In genomic region chr14:7826151-7826937, GRCm38 (mm10) we compare ENCODE assay signal across 8 mouse cellular contexts. TPM values are rescaled to one million over a fixed set of nuclear protein-coding genes. Genes with fewer than 3 reads are reported as not detected.
DNase-seq lines count a peak whose midpoint lies in the region; ATAC-seq and TF ChIP-seq lines count a peak whose summit lies in the region.

No protein-coding gene starts in this region.

- peak; percentile 38 for DNase-seq in lung, adult 2 months
- DNase-seq in lung, postnatal 10 days = no peak
- no peak for DNase-seq in intestine, embryonic 14.5 days (ENCODE audit: low spot score)
- peak; percentile 10 to 22 (median 17) for DNase-seq in liver, embryonic 14.5 days (ENCODE audit: low read depth in 3 of 3, low spot score in 3 of 3)
- no peak for DNase-seq in thymus, postnatal 0 days (ENCODE audit: low spot score)
- no peak for DNase-seq in adipocyte (ENCODE audit: low spot score)
- no peak for DNase-seq in left cerebral cortex, postnatal 36 days (ENCODE audit: low spot score in 2 of 2)

- H3K27me3 ChIP-seq in forebrain, embryonic 15.5 days = no peaks in the 10 kb centered on the region
- H3K27me3 ChIP-seq in intestine, embryonic 14.5 days (replicated peaks; ENCODE audit: control insufficient read depth, insufficient read depth, low read length) = no peaks in the 10 kb centered on the region
- H3K27me3 ChIP-seq in liver, embryonic 14.5 days (ENCODE audit: control insufficient read depth, insufficient read depth, low read length) = no peaks in the 10 kb centered on the region

- TF ChIP-seq POLR2A in lung, adult 2 months (IDR thresholded peaks at IDR 0.05; ENCODE audit: borderline replicate concordance, extremely low read depth, low read depth, low read length) = no peak

- intact Hi-C loops in left cerebral cortex, postnatal 36 days (cut with DNase I) = no loop called here

- peaks cover 35% of the 10 kb centered on the region for H3K4me1 ChIP-seq in lung, adult 2 months (ENCODE audit: control insufficient read depth, insufficient read depth, low read length)
- peaks cover 37% of the 10 kb centered on the region for H3K4me1 ChIP-seq in forebrain, embryonic 15.5 days
- peaks cover 28% of the 10 kb centered on the region for H3K4me1 ChIP-seq in intestine, embryonic 14.5 days (replicated peaks; ENCODE audit: control insufficient read depth, insufficient read depth, low read length)
- peaks cover 0 to 34% of the 10 kb centered on the region in 2 experiments; a peak in 2 of 4 replicates for H3K4me1 ChIP-seq in liver, embryonic 14.5 days (replicated peaks; ENCODE audit: control insufficient read depth in 2 of 2, insufficient read depth in 2 of 2, low read length in 1 of 2)

- no peak overlapping the region for H3K9ac ChIP-seq in forebrain, embryonic 15.5 days (replicated peaks)
- H3K9ac ChIP-seq in intestine, embryonic 14.5 days (ENCODE audit: low read length) = no peak overlapping the region
- no peak overlapping the region for H3K9ac ChIP-seq in liver, embryonic 14.5 days (replicated peaks)

- 26% methylated on average over 10 of the region's 10 CpGs for WGBS in lung, adult 2 months
- WGBS in forebrain, embryonic 15.5 days = 19% methylated on average over 10 of the region's 10 CpGs
- 51% methylated on average over 10 of the region's 10 CpGs for WGBS in intestine, embryonic 14.5 days
- 28% methylated on average over 10 of the region's 10 CpGs for WGBS in liver, embryonic 14.5 days (ENCODE audit: insufficient replicate concordance)

- ATAC-seq in forebrain, embryonic 15.5 days (replicated peaks) = peak; percentile 85
- ATAC-seq in intestine, embryonic 14.5 days (replicated peaks; ENCODE audit: low FRiP score, low TSS enrichment, low read depth) = peak; percentile 40
- ATAC-seq in liver, embryonic 14.5 days (ENCODE audit: insufficient read depth) = peak; percentile 68

- no peaks in the 10 kb centered on the region for H3K9me3 ChIP-seq in forebrain, embryonic 15.5 days
- H3K9me3 ChIP-seq in intestine, embryonic 14.5 days (ENCODE audit: control insufficient read depth, low read length) = no peaks in the 10 kb centered on the region
- no peaks in the 10 kb centered on the region for H3K9me3 ChIP-seq in liver, embryonic 14.5 days (ENCODE audit: control insufficient read depth, low read length)

- H3K27ac ChIP-seq in forebrain, embryonic 15.5 days (replicated peaks) = peak overlapping the region; percentile 70
- H3K27ac ChIP-seq in intestine, embryonic 14.5 days (ENCODE audit: low read depth) = peak overlapping the region; percentile 58
- H3K27ac ChIP-seq in liver, embryonic 14.5 days = no peak overlapping the region

- no peak for TF ChIP-seq EP300 in liver, embryonic 14.5 days (IDR thresholded peaks at IDR 0.05; ENCODE audit: low read depth)

- no peak overlapping the region for H3K4me2 ChIP-seq in forebrain, embryonic 15.5 days (replicated peaks)
- peak overlapping the region; percentile 11; the same call in 1 of the 2 replicates for H3K4me2 ChIP-seq in intestine, embryonic 14.5 days (ENCODE audit: low read length)
- peak overlapping the region; percentile 11 for H3K4me2 ChIP-seq in liver, embryonic 14.5 days (ENCODE audit: low read depth)

- H3K36me3 ChIP-seq in forebrain, embryonic 15.5 days = no peaks in the 10 kb centered on the region
- H3K36me3 ChIP-seq in intestine, embryonic 14.5 days (ENCODE audit: control insufficient read depth, insufficient read depth, low read length) = no peaks in the 10 kb centered on the region
- H3K36me3 ChIP-seq in liver, embryonic 14.5 days (replicated peaks; ENCODE audit: control insufficient read depth, insufficient read depth, low read depth) = no peaks in the 10 kb centered on the region

- no peak for TF ChIP-seq CTCF in lung, adult 2 months (IDR thresholded peaks at IDR 0.05; ENCODE audit: insufficient read depth, low read length)
- TF ChIP-seq CTCF in liver, embryonic 14.5 days (IDR thresholded peaks at IDR 0.05; ENCODE audit: low read depth) = no peak

- H3K4me3 ChIP-seq in lung, adult 2 months (replicated peaks; ENCODE audit: extremely low read depth, low read depth, low read length) = no peak overlapping the region
- no peak overlapping the region for H3K4me3 ChIP-seq in forebrain, embryonic 15.5 days
- no peak overlapping the region for H3K4me3 ChIP-seq in intestine, embryonic 14.5 days (ENCODE audit: low read depth, low read length)
- H3K4me3 ChIP-seq in liver, embryonic 14.5 days (ENCODE audit: insufficient read depth in 1 of 2, low read depth in 2 of 2, low read length in 2 of 2) = no peak overlapping the region

RNA-seq across cellular contexts. Expression of gene Flnb, which starts 8.6 kb away (rescaled TPM):
- polyA plus RNA-seq in lung, adult 2 months (2012; rRNA removed) = 22.3 and 26.4 TPM in 2 replicates
- polyA plus RNA-seq in forebrain, embryonic 15.5 days (2015; fragmentation: Nextera tagmentation; extraction: Ambion mirVana) = 8.6 and 9.6 TPM in 2 replicates
- 26.7 and 26.8 TPM in 2 replicates for polyA plus RNA-seq in intestine, embryonic 14.5 days (2014; fragmentation: Nextera tagmentation; extraction: Ambion mirVana)
- 3.2 and 3.7 TPM in 2 replicates for polyA plus RNA-seq in liver, embryonic 14.5 days (2012; rRNA removed)
- 3.2 and 3.6 TPM in 2 replicates for polyA plus RNA-seq in liver, embryonic 14.5 days (2014; fragmentation: Nextera tagmentation; extraction: Ambion mirVana)
- 8.0 and 8.2 TPM in 2 replicates for polyA plus RNA-seq in thymus, postnatal 0 days (2015; fragmentation: Nextera tagmentation; extraction: Ambion mirVana)
- total RNA-seq in left cerebral cortex, postnatal 36 days (2021) = 10 to 100 TPM; 20.7 to 44.9 TPM

RNA-seq across cellular contexts. Expression of gene Gm26661, which starts 35.0 kb away (rescaled TPM):
- polyA plus RNA-seq in lung, adult 2 months (2012; rRNA removed) = not detected in 2 replicates
- polyA plus RNA-seq in forebrain, embryonic 15.5 days (2015; fragmentation: Nextera tagmentation; extraction: Ambion mirVana) = not detected in 2 replicates
- not detected in 2 replicates for polyA plus RNA-seq in intestine, embryonic 14.5 days (2014; fragmentation: Nextera tagmentation; extraction: Ambion mirVana)
- not detected in 2 replicates for polyA plus RNA-seq in liver, embryonic 14.5 days (2012; rRNA removed)
- not detected in 2 replicates for polyA plus RNA-seq in liver, embryonic 14.5 days (2014; fragmentation: Nextera tagmentation; extraction: Ambion mirVana)
- polyA plus RNA-seq in thymus, postnatal 0 days (2015; fragmentation: Nextera tagmentation; extraction: Ambion mirVana) = not detected in 2 replicates
- not detected for total RNA-seq in left cerebral cortex, postnatal 36 days (2021)

Comparison
In these comparisons a context has a peak if more than half of its experiments do, and no peak if none do; other contexts are left out.
1. DNase-seq: peak in lung, adult 2 months (single experiment) and liver, embryonic 14.5 days (3 of 3); none in lung, postnatal 10 days (single experiment), intestine, embryonic 14.5 days (single experiment), thymus, postnatal 0 days (single experiment), adipocyte (single experiment) and left cerebral cortex, postnatal 36 days (0 of 2).
2. Peak in every context shown above with its lines, with median percentiles within 50 percentile points of each other: ATAC-seq.